Mouse (Mus musculus) liver, adult 2 months (tissue): ENCODE results near the gene Nrarp.
A peak's percentile ranks its signal among the peaks of the same experiment; 100 is the strongest.

Experiments
- CTCF ChIP-seq: fragments of 200-500 bp; IDR thresholded peaks from 2 replicates; pipeline ENCODE4 v1.5.1; 2011; ENCODE audit warnings: low read depth, low read length, control low read depth
- POLR2A ChIP-seq: fragments of 200-500 bp; IDR thresholded peaks from 2 replicates; pipeline ENCODE4 v1.6.1; 2011; ENCODE audit warnings: low read length, control low read depth; ENCODE audit not compliant: insufficient read depth; ENCODE audit errors: extremely low read depth

DNA sequence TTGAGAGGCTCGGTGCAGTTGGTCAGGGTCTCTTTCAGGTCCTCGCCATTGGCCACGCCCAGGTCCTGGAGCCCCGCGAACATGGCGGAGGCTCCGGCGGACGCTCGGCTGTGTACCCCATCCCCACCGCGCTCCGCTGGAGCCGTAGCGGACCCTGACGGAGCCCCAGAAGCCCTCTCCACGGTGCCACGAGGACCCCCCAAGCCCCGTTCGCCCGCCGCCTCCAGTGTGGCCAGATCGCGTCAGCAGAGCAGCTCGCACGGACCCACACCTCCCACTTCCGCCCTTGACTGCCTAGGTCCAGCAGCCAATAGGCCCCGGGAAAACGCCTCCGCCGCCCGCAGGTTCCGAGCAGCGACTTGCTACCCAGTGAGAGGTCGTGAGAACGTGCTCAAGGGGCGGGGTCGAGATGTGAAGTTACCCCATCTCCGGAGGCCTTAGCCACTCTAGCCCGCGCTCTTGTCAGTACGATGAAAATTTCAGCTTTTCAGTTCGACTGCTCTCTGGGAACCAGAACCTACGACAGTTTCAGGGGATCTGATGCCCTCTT lies 30.6 kb downstream of the Nrarp start, which contains the start of gene Nelfb:
- TF ChIP-seq CTCF, result no peak
- peak; percentile 60 for TF ChIP-seq POLR2A
